Mouse (Mus musculus): ENCODE measurements at regions not wholly inside any gene's neighbourhood (a gene's known extent, or its start where the extent isn't known, plus 50 kb on each side); places are given as distances from the start of the nearest gene placed in this dataset.

DNA sequence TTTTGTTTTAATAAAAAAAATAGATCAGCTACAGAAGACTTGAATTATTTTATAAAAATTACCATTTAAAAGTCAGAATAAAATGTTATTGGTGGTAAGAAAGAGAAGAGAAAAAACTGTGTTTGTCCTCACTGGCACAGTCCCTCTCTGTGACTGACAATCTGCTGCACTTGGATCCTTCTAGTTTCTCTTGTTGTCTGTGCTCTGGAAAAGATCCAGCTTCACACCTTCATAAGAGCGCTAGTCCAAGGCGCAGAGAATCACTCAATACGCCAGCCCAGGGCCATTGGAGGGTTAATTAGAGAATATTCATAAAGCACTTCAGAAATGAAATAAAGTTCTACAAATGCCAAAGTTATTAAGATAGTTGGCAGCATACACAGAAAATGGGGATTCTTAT lies 153.8 kb downstream of the Lmbrd1 start:
- no peak for DNase-seq (ENCODE audit: low spot score in 2 of 2)

DNA sequence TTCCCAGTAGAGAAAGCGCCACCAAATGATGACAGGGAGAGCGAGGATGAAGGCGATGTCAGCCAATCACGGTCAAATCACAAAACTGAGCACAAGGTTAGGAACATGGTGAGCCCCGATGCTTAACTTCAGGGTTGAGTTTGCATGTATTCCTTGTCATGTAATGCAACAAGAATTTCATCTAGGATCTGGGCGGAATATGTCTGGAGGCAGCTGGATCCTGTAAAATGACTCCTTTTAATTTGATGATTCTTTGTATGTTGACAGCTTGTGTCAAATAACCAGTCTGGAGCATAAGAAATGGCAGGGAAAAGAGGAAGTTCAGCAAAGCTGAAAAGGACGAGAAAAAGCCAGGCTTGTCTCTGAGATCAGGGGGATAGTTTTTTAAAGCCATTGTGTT lies 188.4 kb downstream of the Lmbrd1 start:
- no peak for DNase-seq (ENCODE audit: low spot score in 2 of 2)

DNA sequence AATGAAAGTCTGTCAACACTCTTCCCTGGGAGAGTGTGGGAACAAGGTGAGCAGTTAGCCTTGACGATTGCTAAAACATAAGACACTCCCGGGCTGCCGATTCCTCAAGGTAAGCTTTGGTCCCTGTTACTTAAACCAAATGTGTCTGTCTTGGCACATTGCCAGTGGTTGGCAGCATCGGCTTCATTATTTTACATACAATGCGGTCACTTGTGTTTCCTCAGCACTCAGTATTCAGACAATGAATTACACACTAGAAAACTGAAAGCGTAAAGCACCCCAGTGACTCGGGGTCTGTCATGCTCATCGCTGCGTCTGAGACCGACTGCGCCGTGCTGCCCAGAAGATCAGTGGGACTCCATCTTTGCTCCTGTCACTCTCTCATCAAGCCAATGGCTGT lies 191.3 kb downstream of the Lmbrd1 start:
- no peak for DNase-seq (ENCODE audit: low spot score in 2 of 2)

DNA sequence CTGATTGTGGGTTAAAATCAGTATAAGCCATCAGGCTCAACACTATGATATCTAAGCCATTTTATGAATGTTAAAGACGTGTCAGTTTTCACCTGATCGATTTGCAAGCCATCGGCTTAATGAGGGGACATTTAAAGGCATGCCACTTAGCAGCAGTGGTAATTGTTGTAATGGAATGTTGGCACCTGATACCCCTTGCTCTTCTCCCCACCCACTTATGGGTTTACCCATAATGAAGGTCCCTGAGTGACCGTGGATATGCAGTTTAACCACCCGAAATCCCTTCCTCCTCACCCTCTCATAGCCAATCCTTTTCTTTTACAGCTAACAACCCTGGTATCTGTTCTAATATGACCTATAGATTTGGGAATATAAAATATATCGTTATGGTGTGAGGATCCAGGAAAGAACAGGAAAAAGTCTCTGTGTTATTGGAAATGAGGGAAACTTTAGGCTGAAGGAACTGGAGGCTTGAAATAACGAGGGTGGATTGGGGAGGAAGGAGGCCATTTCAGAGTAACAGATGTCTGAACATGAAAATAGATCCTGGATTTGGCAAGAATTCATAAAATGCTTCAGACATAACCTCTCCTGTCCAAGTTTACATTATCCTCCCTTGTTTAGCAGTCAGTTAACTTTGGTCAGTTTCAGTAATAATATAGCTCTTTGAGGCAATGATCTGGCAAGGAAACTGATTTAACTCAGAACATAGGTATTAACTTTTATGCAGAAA lies 192.4 kb downstream of the Lmbrd1 start:
- no peak for DNase-seq (ENCODE audit: low spot score in 2 of 2)

DNA sequence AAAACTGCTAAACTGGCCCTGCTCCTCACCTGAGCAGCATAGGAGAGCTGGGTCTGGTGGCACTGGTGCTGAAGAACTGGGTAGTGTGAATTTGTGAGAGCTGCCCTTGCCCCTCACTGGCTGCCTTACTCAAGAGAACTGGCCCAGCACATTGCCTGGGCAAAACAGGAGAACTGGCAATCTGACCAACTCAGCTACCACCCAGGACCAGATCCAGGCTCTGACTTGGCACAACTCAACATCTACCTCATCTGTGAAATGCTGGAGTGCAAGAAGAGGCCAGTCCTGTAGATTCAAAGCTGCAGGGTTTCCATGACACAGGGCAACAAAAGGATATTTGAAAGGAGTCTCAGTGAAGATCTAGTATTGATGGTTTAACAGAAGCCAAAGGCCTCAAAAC lies 198.6 kb downstream of the Lmbrd1 start:
- DNase-seq (ENCODE audit: low spot score in 2 of 2), result no peak

DNA sequence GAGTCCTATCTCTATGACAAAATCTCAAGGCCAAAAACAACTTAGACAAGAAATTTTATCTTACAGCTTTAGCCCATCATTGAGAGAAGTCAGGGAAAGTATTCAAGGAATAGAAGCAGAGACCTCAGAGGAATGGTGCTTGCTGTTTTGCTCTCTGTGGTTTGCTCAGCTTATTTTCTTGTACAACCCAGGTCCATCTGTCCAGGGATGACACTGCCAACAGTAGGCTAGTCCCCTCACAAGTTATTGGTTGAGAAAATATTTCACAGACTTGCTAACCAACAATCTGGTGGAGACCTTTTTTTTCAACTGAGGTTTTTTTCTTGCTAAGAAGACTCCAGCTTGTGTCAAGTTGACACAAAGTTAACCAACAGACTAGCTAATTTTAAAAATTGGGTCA lies 205.2 kb downstream of the Lmbrd1 start:
- DNase-seq (ENCODE audit: low spot score in 2 of 2), result no peak

DNA sequence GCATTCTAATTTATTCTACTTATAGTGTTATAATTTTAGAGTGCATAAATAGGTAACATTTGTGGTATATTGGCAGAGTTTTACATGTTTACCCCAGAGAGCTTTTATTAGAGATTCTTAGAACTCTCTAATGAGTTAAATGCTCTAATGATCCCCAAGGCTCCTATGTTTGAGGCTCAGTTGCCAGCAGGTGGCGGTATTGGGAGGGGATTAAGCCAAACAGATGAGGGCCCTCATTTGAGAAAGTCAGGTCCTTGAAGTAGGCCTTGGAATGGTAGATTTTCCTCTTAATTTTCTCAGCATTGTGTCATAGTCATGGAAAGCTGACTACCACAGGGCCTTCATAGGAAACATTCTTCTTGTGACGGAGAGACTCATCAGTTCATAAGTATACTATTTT lies 222.8 kb downstream of the Lmbrd1 start:
- DNase-seq (ENCODE audit: low spot score in 2 of 2), result peak in 1 of 2 experiments; percentile 16

DNA sequence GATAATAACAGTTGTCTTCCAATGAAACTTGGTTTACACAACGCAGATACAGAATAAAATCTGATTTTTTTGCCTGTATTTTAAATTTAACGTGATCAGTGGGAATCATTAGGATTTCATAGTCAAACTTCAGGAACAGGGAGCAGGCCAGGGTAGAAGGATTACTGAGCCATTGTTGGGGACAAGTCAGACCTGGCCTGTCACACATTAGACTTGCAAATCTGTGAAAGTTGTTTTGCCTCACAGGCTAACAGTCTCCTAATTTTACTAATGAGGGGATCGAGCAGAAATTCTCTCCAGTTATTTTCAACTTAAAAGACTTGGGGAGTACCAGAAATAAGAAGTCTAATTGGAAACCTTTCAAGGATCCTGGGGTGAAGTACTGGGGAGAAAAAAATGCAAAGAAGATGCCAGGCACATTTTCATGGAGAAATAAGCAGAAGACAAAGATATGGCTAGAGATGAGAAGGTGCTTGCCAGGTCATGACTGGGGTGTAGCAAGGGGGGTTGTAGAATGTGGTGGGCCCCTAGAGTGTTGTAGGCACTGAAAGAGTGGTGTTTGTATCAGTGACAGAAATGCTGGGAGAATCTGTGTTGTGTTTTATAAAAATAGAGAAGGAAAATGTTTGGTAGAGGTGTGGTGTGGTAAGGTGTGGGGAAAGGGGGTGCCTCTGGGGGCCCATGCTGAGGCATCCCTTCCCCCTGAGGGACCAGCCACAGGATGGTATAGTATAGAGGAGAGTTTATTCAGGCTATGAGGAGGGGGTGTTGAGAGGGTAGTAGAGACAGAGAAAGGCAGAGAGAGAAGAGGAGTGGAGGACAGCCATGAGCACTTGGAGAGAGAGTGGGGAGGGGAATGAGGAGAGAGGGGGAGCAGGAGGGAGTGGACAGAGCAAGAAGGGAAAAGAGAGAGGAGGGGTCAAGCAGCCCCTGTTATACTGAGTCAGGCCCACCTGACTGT lies 260.2 kb downstream of the Lmbrd1 start:
- DNase-seq (ENCODE audit: low spot score in 2 of 2), result no peak

DNA sequence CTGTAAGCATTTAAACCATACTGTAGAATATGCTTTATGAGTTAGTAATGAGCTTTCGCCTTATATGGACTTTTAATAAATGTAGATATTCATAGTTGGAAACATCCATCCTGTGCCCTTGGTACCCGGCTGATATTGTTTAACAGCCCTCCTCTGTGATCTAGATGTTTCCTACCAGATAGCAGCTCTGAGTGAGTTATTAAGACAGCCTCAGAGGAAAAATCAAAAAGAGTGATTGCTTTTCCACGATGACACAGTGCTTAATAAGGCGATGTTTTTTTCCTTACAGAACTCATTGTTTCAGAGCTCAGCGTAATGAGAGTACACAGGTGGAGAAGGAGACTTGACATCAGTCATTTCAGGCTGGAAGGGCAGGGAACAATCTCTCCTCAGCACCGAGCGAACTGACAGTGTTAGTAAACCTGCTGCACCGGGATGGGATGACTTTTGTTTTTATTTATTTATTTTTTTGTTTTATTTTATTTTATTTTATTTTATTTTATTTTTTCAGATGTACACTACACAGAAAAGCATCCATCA lies 264.4 kb downstream of the Lmbrd1 start:
- no peak for DNase-seq (ENCODE audit: low spot score in 2 of 2)

DNA sequence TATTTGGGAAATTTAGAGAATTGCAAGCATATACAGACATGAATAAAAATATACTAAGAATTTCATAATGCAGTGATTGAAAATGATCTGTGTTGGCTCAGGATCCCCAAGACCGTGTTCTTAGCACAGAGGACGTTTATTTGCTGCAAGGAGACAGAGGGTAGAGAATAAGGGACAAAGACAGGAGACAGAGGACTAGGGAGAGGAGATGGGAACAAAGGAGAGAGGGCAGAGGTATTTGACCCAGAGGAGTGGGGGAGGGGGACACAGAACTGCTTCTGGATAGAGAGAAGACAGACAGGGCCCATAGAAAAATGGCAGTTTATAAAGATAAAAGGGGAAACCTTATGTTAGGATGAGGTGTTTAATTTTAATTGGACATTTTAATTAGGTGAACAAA lies 265.0 kb downstream of the Lmbrd1 start:
- DNase-seq (ENCODE audit: low spot score in 2 of 2), result no peak

DNA sequence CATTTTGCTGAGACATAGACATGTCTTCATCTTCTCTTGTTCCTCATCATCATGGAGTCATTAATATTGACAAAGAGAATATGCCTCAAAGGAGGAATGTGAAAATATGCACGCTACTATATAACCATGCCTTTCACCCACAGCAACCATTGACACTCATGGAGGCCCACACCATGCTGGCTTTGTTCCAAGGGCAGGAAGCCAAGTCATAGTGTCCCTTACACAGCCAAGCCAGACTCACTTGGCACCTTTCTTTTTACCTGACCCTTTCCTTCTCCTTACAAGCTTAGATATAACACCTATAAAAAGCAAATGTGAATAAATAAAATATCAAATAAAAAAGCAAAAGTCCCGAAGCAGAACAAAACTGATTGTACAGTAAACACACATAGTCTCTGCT lies 294.3 kb downstream of the Lmbrd1 start:
- DNase-seq (ENCODE audit: low spot score in 2 of 2), result no peak

DNA sequence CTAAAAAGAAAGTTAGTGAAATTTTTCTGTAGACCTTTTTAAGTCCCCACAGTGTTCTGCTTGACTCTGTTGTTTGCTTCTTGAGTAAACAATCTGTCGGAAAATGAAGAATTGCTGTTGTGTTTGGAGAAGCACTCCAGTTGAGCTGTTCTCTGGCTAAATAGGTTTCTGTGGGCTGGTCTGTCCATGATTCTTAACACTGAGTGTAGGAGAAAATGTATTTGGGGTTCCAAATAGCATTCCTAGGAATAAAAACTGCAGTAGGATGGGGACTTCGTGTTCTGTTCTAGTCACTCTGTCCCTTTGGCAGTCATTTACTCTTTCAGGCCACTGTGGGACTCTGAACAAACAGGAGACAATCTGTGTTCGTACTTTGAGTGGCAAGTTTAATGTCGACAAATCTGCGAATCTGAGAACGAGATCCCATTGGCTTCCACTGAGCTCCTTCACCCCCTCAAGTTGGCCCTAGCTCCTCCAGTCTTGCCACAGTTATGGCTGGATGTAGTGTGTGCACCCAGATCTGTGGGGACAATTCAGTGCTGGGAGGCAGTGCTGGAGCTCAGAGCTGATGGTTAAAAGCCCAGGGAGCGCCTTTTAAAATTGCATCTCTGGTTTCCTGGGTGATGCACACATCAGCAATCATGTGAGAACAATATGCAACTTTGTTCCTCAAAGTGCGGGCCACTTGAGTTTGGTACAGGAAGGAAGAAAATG lies 330.2 kb downstream of the Lmbrd1 start:
- no peak for DNase-seq (ENCODE audit: low spot score in 2 of 2)

DNA sequence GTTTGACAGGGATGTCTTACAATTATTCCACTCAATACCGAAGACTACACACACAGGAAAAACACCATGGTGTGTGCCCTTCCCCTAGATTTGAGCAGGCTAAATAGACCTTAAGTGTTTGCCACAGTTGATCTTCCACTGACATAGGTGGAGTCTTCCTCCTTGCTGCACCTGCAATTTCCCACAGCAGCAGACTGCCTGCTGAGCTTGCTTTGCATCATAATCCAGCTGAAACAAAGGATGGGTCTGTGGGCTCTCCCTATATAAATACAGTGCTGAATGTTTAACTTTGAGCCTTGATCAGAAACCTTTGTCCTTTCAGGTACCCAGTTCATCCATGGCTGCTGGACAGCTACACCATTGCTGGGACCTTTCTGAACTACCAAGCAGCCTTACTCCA lies 334.3 kb downstream of the Lmbrd1 start:
- no peak for DNase-seq (ENCODE audit: low spot score in 2 of 2)

Measured in spleen, postnatal 10 days (tissue).